Mouse (Mus musculus) heart, embryonic 15.5 days (tissue): ENCODE data around the gene Cuta. TPM values are rescaled to one million over a fixed set of nuclear protein-coding genes. Genes with fewer than 3 reads are reported as not detected.
"Not testable (repeated sequence)": the region's sequence is repeated elsewhere in the genome, so short reads cannot be mapped to it uniquely, and the experiment has no call there.

Source experiments
- ATAC-seq: fragments of 200-750 bp; cut with Nextera tagmentation; replicated peaks from 2 replicates; pipeline ENCODE4 v1.8.0; 2017; ENCODE audit warnings: low read depth, moderate TSS enrichment; ENCODE audit not compliant: insufficient number of reproducible peaks, insufficient read depth, low FRiP score
- H3K27ac ChIP-seq: fragments of 300-500 bp; sonication (generic); 2 replicates; pipeline ENCODE4 v1.5.1; 2015; ENCODE audit warnings: mild to moderate bottlenecking, inconsistent platforms
- H3K27me3 ChIP-seq: fragments of 300-500 bp; sonication (generic); 2 replicates; pipeline ENCODE4 v1.6.1; 2015; ENCODE audit warnings: inconsistent platforms
- H3K36me3 ChIP-seq: fragments of 300-500 bp; sonication (generic); 2 replicates; pipeline ENCODE4 v1.6.1; 2015; ENCODE audit warnings: mild to moderate bottlenecking, inconsistent platforms
- H3K4me1 ChIP-seq: fragments of 300-500 bp; sonication (generic); replicated peaks from 2 replicates; pipeline ENCODE4 v1.6.1; 2015; ENCODE audit warnings: inconsistent platforms
- H3K4me2 ChIP-seq: fragments of 300-500 bp; sonication (generic); 2 replicates; pipeline ENCODE4 v1.6.1; 2015; ENCODE audit warnings: inconsistent platforms, mild to moderate bottlenecking, moderate library complexity
- H3K4me3 ChIP-seq: fragments of 300-500 bp; sonication (generic); 2 replicates; pipeline ENCODE4 v1.5.1; 2015; ENCODE audit warnings: mild to moderate bottlenecking, inconsistent platforms
- H3K9ac ChIP-seq: fragments of 300-500 bp; sonication (generic); 2 replicates; pipeline ENCODE4 v1.6.1; 2015; ENCODE audit warnings: mild to moderate bottlenecking, inconsistent platforms
- H3K9me3 ChIP-seq: fragments of 300-500 bp; sonication (generic); replicated peaks from 2 replicates; pipeline ENCODE4 v1.6.1; 2016; ENCODE audit warnings: inconsistent platforms
- whole genome bisulfite sequencing: fragments of 180-500 bp; shearing (Covaris S2); methylation state at CpG from one replicate; pipeline ENCODE4 v1.1.7; 2015; ENCODE audit warnings: mixed read lengths; 5-methylcytosine and 5-hydroxymethylcytosine counted together
- polyA plus RNA-seq: library from polyadenylated mRNA; unstranded; fragments of >200 nt; fragmentation: Nextera tagmentation; extraction: Ambion mirVana; gene quantifications from 2 replicates; pipeline ENCODE4 v1.2.1, GENCODE M21; 2015

The Cuta gene
- polyA plus RNA-seq, 1 experiment from 2014 or later = 160 TPM

DNA sequence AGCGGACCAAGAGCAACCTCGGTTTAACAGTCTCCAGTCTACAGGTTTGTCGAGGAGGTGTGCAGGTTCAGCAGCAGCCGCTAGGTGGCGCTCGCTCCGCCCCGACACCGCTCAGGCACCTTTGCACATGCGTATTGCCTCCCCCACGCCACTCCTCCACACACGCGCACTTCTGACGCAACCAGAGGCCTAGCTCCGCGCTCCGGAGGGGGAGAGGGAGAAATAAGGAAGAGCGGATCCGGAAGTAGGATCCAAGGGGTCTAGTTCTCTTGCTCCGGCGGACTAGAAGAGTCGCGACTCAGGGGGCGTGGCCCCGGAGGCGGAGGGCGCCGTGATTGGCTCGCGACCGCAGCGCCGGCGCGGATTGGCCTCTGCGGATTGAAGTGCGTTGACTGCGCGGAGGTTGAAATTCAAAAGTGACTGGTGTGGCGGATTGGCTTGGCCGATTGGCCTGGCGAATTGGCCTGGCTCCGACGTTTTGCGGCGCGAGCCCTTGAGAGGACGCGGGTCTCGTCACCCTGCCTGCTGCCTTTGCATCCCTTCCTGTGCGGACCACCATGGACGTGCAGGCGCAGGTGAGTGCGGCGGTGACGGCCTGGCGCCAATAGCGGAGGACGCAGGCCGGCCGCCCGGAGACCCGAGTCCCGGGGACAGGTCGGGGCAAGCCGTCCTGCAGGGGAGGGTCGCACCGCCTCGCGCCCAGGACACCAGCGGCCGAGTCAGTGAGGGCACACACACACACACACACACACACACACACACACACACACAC, 22.5 kb downstream of the Cuta start, which contains the start of gene Kifc5b:
Gene Kifc5b, plus strand, starts transcription at position 381 of the 772 bp plus-strand sequence.
- Histone ChIP-seq H3K4me2 (peak within 1 kb of the TSS; percentile 69), H3K27me3 (no peaks in the 10 kb centered on the region), H3K9ac (peak within 1 kb of the TSS; percentile 66), H3K36me3 (peaks cover 9% of the 10 kb centered on the region; the same call in 1 of the 2 replicates), H3K9me3 (no peaks in the 10 kb centered on the region), H3K27ac (peak within 1 kb of the TSS; percentile 68), H3K4me1 (peaks cover 14% of the 10 kb centered on the region), H3K4me3 (peak within 1 kb of the TSS; percentile 67)
- peak; percentile 99 for ATAC-seq
- WGBS = under 1% methylated on average over 66 of the region's 72 CpGs

DNA sequence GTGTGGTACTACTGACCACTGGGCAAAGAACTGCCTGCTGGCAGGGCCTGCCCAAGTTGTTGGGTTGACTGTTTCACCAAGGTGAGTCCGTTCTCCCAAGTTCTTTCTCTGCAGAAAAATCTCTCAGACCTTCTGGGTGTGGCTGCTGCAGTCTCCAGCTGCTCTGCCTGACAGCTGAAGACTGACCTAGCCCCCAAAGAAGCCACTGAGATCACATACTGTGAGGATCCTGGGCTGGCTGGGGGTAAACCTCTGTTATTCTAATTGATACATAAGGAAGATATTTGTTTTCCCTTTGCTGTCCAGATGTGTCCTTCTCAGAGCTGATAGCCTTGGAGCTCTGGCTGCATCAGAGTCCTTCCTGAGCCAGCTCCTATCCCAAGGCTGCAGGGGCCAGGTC, 24.1 kb downstream of the Cuta start:
- no peak overlapping the region for H3K27ac ChIP-seq
- ATAC-seq = no peak

GRCm38 (mm10) chr17:26907506-26907905, 31.9 kb downstream of the Cuta start:
- H3K9me3 ChIP-seq, H3K36me3 ChIP-seq, H3K4me3 ChIP-seq, H3K4me2 ChIP-seq, H3K27me3 ChIP-seq, H3K27ac ChIP-seq, ATAC-seq, H3K9ac ChIP-seq, H3K4me1 ChIP-seq: not testable (repeated sequence)
- WGBS = 86% methylated on average over 15 of the region's 15 CpGs

More for the DNA sequence above, 24.1 kb downstream of the Cuta start:
- Histone ChIP-seq H3K4me2 (no peak overlapping the region), H3K27me3 (no peaks in the 10 kb centered on the region), H3K36me3 (no peaks in the 10 kb centered on the region; the same call in 1 of the 2 replicates), H3K9ac (no peak overlapping the region), H3K4me1 (peaks cover 14% of the 10 kb centered on the region), H3K9me3 (no peaks in the 10 kb centered on the region), H3K4me3 (no peak overlapping the region)
- 54% methylated on average over 1 of the region's 1 CpGs for WGBS

DNA sequence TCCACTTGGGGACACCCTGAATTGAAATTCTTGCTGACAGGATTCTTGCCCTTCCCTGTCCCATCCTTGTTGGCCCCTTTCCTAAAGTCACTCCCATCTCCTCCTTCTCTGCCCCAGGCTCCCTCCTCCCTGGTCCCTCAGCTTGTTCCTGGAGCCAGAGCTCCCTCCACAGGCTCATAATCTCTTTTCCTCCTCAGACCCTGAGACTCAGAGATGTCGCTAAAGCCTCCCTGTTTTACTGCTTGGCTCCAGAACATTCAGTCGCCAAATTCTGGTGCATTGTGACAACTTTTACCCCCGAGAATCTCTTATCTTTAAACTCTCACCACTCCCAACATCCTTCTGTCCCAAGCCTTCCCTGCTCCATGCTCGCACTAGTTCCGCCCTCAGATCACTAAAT, 35.0 kb downstream of the Cuta start:
- Histone ChIP-seq H3K9ac (no peak overlapping the region), H3K27ac (no peak overlapping the region), H3K4me2 (no peak overlapping the region), H3K4me3 (no peak overlapping the region), H3K9me3 (no peaks in the 10 kb centered on the region), H3K36me3 (no peaks in the 10 kb centered on the region), H3K27me3 (no peaks in the 10 kb centered on the region), H3K4me1 (no peaks in the 10 kb centered on the region)
- ATAC-seq = no peak
- WGBS = 42% methylated on average over 5 of the region's 5 CpGs

DNA sequence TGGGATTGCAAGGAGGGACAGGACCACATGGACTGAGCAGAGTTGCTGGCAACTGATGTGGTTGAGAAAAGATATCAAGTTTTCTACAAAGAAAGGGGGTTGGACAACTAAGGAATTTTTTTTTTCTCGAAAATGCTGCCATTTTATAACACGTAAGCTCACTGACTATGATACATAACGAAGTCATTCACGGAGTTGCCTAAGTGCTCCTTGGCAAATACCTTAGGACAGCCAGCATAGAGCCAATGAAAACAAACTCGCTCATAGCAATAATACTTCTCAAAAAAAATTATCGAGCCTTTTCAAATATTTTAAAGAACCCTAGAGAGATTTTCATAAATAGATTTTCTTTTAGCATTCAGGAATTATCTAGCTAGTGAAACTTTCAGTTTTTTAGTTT, 38.5 kb downstream of the Cuta start:
- Histone ChIP-seq H3K9me3 (no peaks in the 10 kb centered on the region), H3K4me3 (no peak overlapping the region), H3K4me1 (0 out of 2 replicates have a peak, but pooled peaks cover 6% of the 10 kb centered on the region), H3K27me3 (no peaks in the 10 kb centered on the region), H3K36me3 (no peaks in the 10 kb centered on the region), H3K27ac (no peak overlapping the region), H3K4me2 (no peak overlapping the region), H3K9ac (no peak overlapping the region)
- 74% methylated on average over 6 of the region's 6 CpGs for WGBS
- no peak for ATAC-seq

GRCm38 (mm10) chr17:26895578-26895977, 43.8 kb downstream of the Cuta start:
- H3K36me3 ChIP-seq = no peaks in the 10 kb centered on the region
- no peak overlapping the region for H3K4me2 ChIP-seq
- no peak overlapping the region for H3K9ac ChIP-seq
- H3K9me3 ChIP-seq = no peaks in the 10 kb centered on the region
- 26% methylated on average over 10 of the region's 10 CpGs for WGBS
- no peak for ATAC-seq
- H3K4me3 ChIP-seq = no peak overlapping the region
- no peaks in the 10 kb centered on the region for H3K27me3 ChIP-seq
- H3K4me1 ChIP-seq = peaks cover 40% of the 10 kb centered on the region
- no peak overlapping the region for H3K27ac ChIP-seq

DNA sequence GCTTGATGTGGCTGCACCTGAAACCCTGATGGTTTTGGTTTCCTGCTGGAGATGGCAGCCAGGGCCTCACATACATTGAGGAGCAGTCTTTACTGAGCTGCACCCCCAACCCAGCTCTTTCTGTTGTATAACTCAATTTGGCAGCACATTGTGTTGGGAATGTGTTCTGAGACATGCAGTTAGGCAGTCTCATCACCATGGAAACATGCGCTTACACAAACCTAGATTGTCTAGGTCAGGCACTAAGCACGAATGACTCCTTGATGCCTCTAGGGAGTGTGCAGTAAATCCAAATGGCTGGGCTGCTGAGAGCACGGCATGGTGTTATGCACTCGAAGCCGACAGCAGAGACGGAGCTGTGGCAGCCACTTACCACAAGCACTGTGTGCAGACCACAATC, 45.0 kb downstream of the Cuta start:
- no peak for ATAC-seq
- no peaks in the 10 kb centered on the region for H3K36me3 ChIP-seq
- no peaks in the 10 kb centered on the region for H3K27me3 ChIP-seq
- peak overlapping the region; percentile 96 for H3K27ac ChIP-seq
- H3K4me2 ChIP-seq = no peak overlapping the region
- 61% methylated on average over 6 of the region's 6 CpGs for WGBS
- no peaks in the 10 kb centered on the region for H3K9me3 ChIP-seq
- H3K4me1 ChIP-seq = peaks cover 40% of the 10 kb centered on the region
- H3K4me3 ChIP-seq = no peak overlapping the region
- no peak overlapping the region for H3K9ac ChIP-seq

DNA sequence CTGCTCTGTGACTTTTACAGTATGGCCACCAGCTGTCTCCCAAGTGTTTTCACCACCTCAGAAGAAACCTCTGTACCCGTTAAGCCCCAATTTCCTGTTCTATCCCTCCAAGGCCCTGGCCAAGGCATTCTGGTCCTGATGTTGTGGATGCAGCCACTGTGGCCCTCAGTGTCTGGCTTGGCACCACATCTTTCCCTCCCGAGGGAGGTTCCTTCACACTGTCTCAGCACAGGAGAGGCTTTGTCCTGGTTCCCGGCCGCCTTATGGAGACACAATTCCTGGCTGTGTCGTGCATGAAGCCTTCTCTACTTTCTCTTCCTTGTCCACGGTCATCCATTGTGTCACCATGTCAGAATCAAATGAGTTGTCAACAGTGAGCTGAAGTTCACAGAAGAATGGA, 45.9 kb downstream of the Cuta start:
- no peaks in the 10 kb centered on the region for H3K36me3 ChIP-seq
- WGBS = 36% methylated on average over 6 of the region's 6 CpGs
- peaks cover 44% of the 10 kb centered on the region for H3K4me1 ChIP-seq
- no peaks in the 10 kb centered on the region for H3K27me3 ChIP-seq
- ATAC-seq = no peak
- no peak overlapping the region for H3K4me3 ChIP-seq
- H3K4me2 ChIP-seq = peak overlapping the region; percentile 53
- no peak overlapping the region for H3K9ac ChIP-seq
- H3K27ac ChIP-seq = peak overlapping the region; percentile 96
- no peaks in the 10 kb centered on the region for H3K9me3 ChIP-seq

DNA sequence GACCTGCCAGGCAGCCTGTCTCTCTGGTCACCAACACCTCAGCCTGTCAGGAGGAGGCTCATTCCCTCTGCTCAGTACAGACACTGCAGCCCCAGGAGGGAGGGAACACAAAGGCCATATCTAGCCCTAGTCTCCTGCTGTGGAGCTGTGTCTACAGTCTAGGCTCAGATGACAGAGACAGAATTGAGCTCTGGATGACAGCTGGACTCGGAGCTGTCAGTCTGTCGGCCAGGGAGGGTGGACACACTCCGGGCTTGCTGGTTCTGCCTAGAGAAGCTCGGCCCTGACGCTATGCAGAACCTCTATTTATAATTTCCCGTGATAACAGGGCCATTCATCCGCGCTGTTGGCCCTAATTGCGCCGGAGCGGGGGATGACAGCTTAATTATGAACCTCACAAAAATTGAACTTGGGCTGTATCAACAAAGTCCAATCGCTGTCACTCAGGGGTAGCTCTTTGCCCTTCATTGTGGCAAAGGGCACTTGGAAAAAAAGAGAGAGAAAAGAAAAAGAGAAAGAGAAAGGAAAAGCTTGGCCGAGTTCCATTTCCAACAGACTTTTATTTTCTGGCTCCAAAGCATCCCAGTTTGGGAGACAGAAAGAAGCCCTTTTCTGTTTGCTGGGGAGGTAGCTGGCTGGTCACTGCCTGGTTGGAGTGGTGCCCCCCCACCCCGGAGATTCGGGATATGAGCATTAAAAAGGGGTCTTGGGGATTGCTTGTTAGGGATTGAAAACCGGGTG, 46.6 kb downstream of the Cuta start:
- H3K36me3 ChIP-seq = no peaks in the 10 kb centered on the region
- peak overlapping the region; percentile 96 for H3K27ac ChIP-seq
- 22% methylated on average over 16 of the region's 16 CpGs for WGBS
- peak overlapping the region; percentile 32 for H3K4me3 ChIP-seq
- no peaks in the 10 kb centered on the region for H3K9me3 ChIP-seq
- H3K9ac ChIP-seq = peak overlapping the region; percentile 46
- ATAC-seq = peak; percentile 92
- H3K27me3 ChIP-seq = no peaks in the 10 kb centered on the region
- H3K4me1 ChIP-seq = peaks cover 51% of the 10 kb centered on the region
- peak overlapping the region; percentile 53 for H3K4me2 ChIP-seq

DNA sequence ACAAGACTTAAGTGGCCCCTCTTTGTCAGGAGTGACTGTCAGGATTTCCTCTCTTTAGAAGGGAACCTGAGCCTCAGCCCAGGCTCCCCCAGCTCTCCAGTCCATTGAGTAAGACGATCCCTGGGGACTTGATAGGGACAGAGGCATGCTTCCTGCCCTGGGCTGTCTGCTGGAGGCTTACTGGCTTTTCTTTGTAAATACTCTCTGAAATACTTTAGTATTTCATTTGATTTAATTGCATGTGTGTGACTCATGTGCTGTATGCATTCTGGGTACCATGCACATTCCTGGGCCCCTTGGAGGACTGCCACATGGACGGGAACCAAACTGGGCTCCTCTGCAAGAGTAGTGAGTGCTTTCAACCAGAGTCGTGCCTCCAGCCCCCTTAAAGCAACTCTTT, 51.4 kb downstream of the Cuta start:
- H3K27ac ChIP-seq = peak overlapping the region; percentile 78
- no peak for ATAC-seq
- H3K4me3 ChIP-seq = no peak overlapping the region
- H3K4me2 ChIP-seq = peak overlapping the region; percentile 19; the same call in 1 of the 2 replicates
- no peaks in the 10 kb centered on the region for H3K36me3 ChIP-seq
- H3K9ac ChIP-seq = 0 out of 2 replicates have a peak overlapping the region, but pooled peaks have one; percentile 7
- 10% methylated on average over 3 of the region's 3 CpGs for WGBS
- peaks cover 67% of the 10 kb centered on the region for H3K4me1 ChIP-seq
- no peaks in the 10 kb centered on the region for H3K27me3 ChIP-seq
- no peaks in the 10 kb centered on the region for H3K9me3 ChIP-seq

DNA sequence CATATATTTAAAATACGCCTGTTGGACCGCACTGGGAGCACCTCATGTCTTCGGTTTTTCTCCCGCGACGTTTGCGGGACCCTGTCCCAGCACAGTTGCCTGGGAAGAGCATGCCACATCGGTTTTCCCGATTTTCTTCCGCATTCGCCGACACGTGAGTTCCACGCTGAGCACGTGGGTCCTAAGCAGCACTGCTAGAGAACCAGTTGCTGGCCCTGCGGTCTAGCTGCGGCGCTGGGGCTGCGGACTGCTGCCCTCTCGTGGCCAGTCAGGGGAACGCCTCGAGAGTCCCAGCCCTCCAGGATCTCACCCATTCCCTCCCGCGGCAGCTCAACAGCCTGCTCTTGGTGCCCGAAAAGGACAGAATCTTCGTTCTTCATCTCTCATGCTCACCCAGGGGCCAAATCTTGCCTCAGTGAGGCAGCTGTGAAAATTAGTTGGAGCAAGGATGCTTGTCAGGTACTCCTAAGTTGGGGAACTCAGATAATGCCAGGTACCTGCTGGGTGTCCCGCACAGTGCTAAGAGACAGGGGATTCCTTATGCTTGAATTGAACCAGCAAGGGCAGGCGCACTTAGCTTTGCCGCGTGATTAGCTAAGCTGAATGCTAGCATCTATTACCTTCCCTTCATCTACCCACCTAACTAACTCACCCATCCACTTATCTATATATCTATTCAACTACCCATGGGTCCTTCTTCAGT, 53.2 kb downstream of the Cuta start:
- Histone ChIP-seq H3K27me3 (no peaks in the 10 kb centered on the region), H3K4me3 (peak overlapping the region; percentile 49), H3K4me1 (peaks cover 50% of the 10 kb centered on the region), H3K9ac (peak overlapping the region; percentile 54), H3K36me3 (no peaks in the 10 kb centered on the region), H3K9me3 (no peaks in the 10 kb centered on the region), H3K4me2 (peak overlapping the region; percentile 78), H3K27ac (peak overlapping the region; percentile 93)
- WGBS = 8% methylated on average over 30 of the region's 30 CpGs
- ATAC-seq = peak; percentile 74
